Mouse (Mus musculus) kidney, embryonic 16.5 days (tissue): ENCODE measurements around the gene Prrx1. TPM values are rescaled to one million over a fixed set of nuclear protein-coding genes. Genes with fewer than 3 reads are reported as not detected.

Source experiments
- ATAC-seq: fragments of 200-750 bp; cut with Nextera tagmentation; 2 replicates; pipeline ENCODE4 v1.8.0; 2017; ENCODE audit warnings: moderate TSS enrichment; ENCODE audit not compliant: low FRiP score, low TSS enrichment
- H3K27ac ChIP-seq: fragments of 300-500 bp; sonication (generic); 2 replicates; pipeline ENCODE4 v1.5.1; 2014; ENCODE audit warnings: low read length
- H3K27me3 ChIP-seq: fragments of 300-500 bp; sonication (generic); 2 replicates; pipeline ENCODE4 v1.6.1; 2014; ENCODE audit warnings: low read length, control low read depth, mixed read lengths; ENCODE audit not compliant: insufficient read depth
- H3K36me3 ChIP-seq: fragments of 300-500 bp; sonication (generic); 2 replicates; pipeline ENCODE4 v1.6.1; 2014; ENCODE audit warnings: low read length, control low read depth, mixed read lengths; ENCODE audit not compliant: insufficient read depth
- H3K4me1 ChIP-seq: fragments of 300-500 bp; sonication (generic); 2 replicates; pipeline ENCODE4 v1.6.1; 2014; ENCODE audit warnings: low read length, control low read depth, mixed read lengths; ENCODE audit not compliant: insufficient read depth
- H3K4me2 ChIP-seq: fragments of 300-500 bp; sonication (generic); replicated peaks from 2 replicates; pipeline ENCODE4 v1.6.1; 2014; ENCODE audit warnings: low read depth, low read length
- H3K4me3 ChIP-seq: fragments of 300-500 bp; sonication (generic); 2 replicates; pipeline ENCODE4 v1.5.1; 2014; ENCODE audit warnings: mild to moderate bottlenecking, low read length
- H3K9ac ChIP-seq: fragments of 300-500 bp; sonication (generic); replicated peaks from 2 replicates; pipeline ENCODE4 v1.6.1; 2014; ENCODE audit warnings: low read length
- H3K9me3 ChIP-seq: fragments of 300-500 bp; sonication (generic); 2 replicates; pipeline ENCODE4 v1.6.1; 2016; ENCODE audit warnings: low read length, control low read depth
- WGBS: fragments of 180-500 bp; shearing (Covaris S2); extraction: QIAGEN DNeasy Blood & Tissue Kit; methylation state at CpG from one replicate; pipeline ENCODE4 v1.1.7; 2014; 5-methylcytosine and 5-hydroxymethylcytosine counted together
- polyA plus RNA-seq: library from polyadenylated mRNA; unstranded; fragments of >200 nt; fragmentation: Nextera tagmentation; extraction: Ambion mirVana; gene quantifications from 2 replicates; pipeline ENCODE4 v1.2.1, GENCODE M21; 2015

The Prrx1 gene
- polyA plus RNA-seq, 1 experiment from 2014 or later = 7.0 TPM

GRCm38 (mm10) chr1:163238950-163239349 lies 74.6 kb downstream of the Prrx1 start:
- no peaks in the 10 kb centered on the region for H3K9me3 ChIP-seq
- 44% methylated on average over 4 of the region's 4 CpGs for WGBS
- no peaks in the 10 kb centered on the region for H3K36me3 ChIP-seq
- H3K4me1 ChIP-seq = no peaks in the 10 kb centered on the region; the same call in 1 of the 2 replicates
- ATAC-seq = no peak
- no peak overlapping the region for H3K9ac ChIP-seq
- H3K4me3 ChIP-seq = no peak overlapping the region
- no peak overlapping the region for H3K4me2 ChIP-seq
- no peak overlapping the region for H3K27ac ChIP-seq
- no peaks in the 10 kb centered on the region for H3K27me3 ChIP-seq

DNA sequence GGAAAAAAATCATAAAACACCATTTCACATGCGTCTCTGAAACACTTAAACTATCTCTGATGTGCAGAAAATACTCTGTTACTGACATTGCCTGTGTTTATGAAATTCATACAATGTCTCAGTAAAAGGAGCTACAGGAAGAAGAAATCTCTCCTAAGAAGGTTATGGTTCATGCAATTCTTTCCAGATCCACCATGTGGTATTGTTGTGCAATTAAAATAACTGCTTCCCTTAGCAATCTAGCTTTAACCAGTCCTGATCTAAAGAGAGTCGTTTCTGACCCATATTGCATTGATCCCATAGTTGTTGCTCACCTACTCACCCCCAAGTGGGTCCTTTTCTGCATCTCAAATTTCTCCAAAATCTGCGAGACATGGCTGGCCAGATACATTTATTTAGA lies 82.3 kb downstream of the Prrx1 start:
- peaks cover 3% of the 10 kb centered on the region; the same call in 1 of the 2 replicates for H3K9me3 ChIP-seq
- no peaks in the 10 kb centered on the region for H3K36me3 ChIP-seq
- H3K9ac ChIP-seq = no peak overlapping the region
- no peaks in the 10 kb centered on the region for H3K27me3 ChIP-seq
- H3K4me2 ChIP-seq = no peak overlapping the region
- no peak overlapping the region for H3K27ac ChIP-seq
- no peaks in the 10 kb centered on the region for H3K4me1 ChIP-seq
- ATAC-seq = no peak
- no peak overlapping the region for H3K4me3 ChIP-seq
- 66% methylated on average over 3 of the region's 3 CpGs for WGBS

DNA sequence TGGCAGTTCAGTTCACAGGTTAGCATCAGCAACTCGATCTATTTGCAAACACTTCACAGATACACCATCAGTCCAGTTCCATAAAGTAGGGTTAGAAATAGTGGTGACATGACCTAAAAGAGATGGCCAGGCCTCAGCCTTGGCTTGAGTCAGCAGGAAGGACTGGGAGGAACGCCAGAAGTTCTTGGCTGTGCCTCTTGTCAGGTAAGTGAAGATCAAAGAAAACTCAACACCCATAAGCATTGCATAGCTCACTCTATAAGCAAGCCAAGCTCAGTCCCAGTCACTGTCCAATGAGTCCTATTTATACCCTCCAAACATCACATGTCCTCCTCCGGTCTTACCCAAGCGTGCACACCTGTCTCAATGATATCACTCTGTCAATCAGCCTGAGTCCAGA lies 87.2 kb downstream of the Prrx1 start:
- Histone ChIP-seq H3K36me3 (no peaks in the 10 kb centered on the region), H3K27ac (no peak overlapping the region), H3K9me3 (peaks cover 3% of the 10 kb centered on the region; the same call in 1 of the 2 replicates), H3K4me3 (no peak overlapping the region), H3K27me3 (no peaks in the 10 kb centered on the region), H3K9ac (no peak overlapping the region), H3K4me2 (no peak overlapping the region), H3K4me1 (no peaks in the 10 kb centered on the region)
- 87% methylated on average over 4 of the region's 4 CpGs for WGBS
- no peak for ATAC-seq

DNA sequence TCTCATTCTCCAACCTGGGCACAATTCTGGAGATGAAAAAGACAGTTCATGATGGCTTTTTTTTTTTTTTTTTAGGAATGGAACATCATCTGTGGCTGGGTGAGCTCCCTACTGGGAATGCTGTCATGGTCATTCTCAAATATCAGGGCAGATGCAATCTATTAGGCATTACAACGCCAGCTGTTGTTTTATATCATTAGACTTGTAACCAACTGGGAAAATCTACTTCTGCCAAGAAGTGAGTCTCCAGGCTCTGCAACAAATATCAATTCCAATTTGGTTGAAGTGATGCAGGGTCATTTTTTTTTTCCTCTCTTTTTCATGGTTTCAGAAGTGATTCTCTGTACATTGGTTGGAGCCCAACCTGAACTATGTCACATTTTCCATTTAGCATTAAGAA lies 91.7 kb downstream of the Prrx1 start:
- Histone ChIP-seq H3K4me3 (no peak overlapping the region), H3K27me3 (no peaks in the 10 kb centered on the region), H3K36me3 (no peaks in the 10 kb centered on the region), H3K4me1 (no peaks in the 10 kb centered on the region), H3K27ac (no peak overlapping the region), H3K9me3 (no peaks in the 10 kb centered on the region), H3K4me2 (no peak overlapping the region), H3K9ac (no peak overlapping the region)
- no peak for ATAC-seq
- WGBS = 55% methylated on average over 1 of the region's 1 CpGs

GRCm38 (mm10) chr1:163208919-163209867 lies 104.3 kb downstream of the Prrx1 start:
- Histone ChIP-seq H3K27ac (no peak overlapping the region), H3K4me1 (peaks cover 5% of the 10 kb centered on the region), H3K36me3 (no peaks in the 10 kb centered on the region), H3K4me2 (peak overlapping the region; percentile 26), H3K4me3 (no peak overlapping the region), H3K9ac (no peak overlapping the region), H3K9me3 (no peaks in the 10 kb centered on the region), H3K27me3 (no peaks in the 10 kb centered on the region)
- peak; percentile 89 for ATAC-seq
- 20% methylated on average over 14 of the region's 14 CpGs for WGBS

GRCm38 (mm10) chr1:163198767-163199166 lies 114.7 kb downstream of the Prrx1 start:
- Histone ChIP-seq H3K27me3 (no peaks in the 10 kb centered on the region), H3K36me3 (no peaks in the 10 kb centered on the region), H3K4me1 (no peaks in the 10 kb centered on the region), H3K27ac (no peak overlapping the region), H3K9ac (no peak overlapping the region), H3K4me2 (no peak overlapping the region), H3K9me3 (no peaks in the 10 kb centered on the region), H3K4me3 (no peak overlapping the region)
- WGBS = 61% methylated on average over 2 of the region's 2 CpGs
- no peak for ATAC-seq

- H3K4me2 ChIP-seq = no peak overlapping the region
Measured at GRCm38 (mm10) chr1:163198059-163198458, 115.5 kb downstream of the Prrx1 start.

More at GRCm38 (mm10) chr1:163198059-163198458, 115.5 kb downstream of the Prrx1 start:
- no peaks in the 10 kb centered on the region for H3K27me3 ChIP-seq
- no peaks in the 10 kb centered on the region for H3K9me3 ChIP-seq
- H3K4me1 ChIP-seq = no peaks in the 10 kb centered on the region
- WGBS = 54% methylated on average over 4 of the region's 4 CpGs
- no peaks in the 10 kb centered on the region for H3K36me3 ChIP-seq
- H3K4me3 ChIP-seq = no peak overlapping the region
- ATAC-seq = no peak
- no peak overlapping the region for H3K27ac ChIP-seq
- H3K9ac ChIP-seq = no peak overlapping the region

Other genes starting within 250 kb of the Prrx1 start
- not detected in 2 replicates for gene Mroh9, start 228.0 kb downstream of the Prrx1 start, polyA plus RNA-seq
- 21.9 and 22.2 TPM in 2 replicates for gene Gorab, start 90.0 kb upstream of the Prrx1 start, polyA plus RNA-seq